Mouse (Mus musculus): ENCODE results near the gene Fgf11. TPM values are rescaled to one million over a fixed set of nuclear protein-coding genes. Genes with fewer than 3 reads are reported as not detected.

Gene Fgf11
- polyA plus RNA-seq, 1 experiment from 2014 or later = 2.0 TPM

DNA sequence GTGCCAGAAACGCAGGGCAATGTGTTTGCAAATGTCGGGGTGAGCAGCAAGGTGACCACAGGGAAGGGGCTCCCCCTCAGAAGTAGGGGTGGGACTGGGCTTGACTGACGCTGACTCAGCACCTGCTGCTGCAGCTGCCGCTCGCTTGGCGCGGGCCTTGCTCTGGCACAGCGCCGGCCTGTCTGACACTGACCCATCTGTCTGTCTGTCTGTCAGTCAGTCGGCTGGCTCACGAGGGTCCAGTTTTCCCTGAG is 1.6 kb downstream of the Fgf11 start:
- Histone ChIP-seq H3K36me3 (no peaks in the 10 kb centered on the region), H3K9ac (peak overlapping the region; percentile 87), H3K4me1 (peaks cover 69% of the 10 kb centered on the region), H3K4me3 (peak overlapping the region; percentile 67), H3K27ac (replicated peaks) (peak overlapping the region; percentile 78), H3K9me3 (no peaks in the 10 kb centered on the region), H3K4me2 (peak overlapping the region; percentile 82), H3K27me3 (replicated peaks) (peaks cover 72% of the 10 kb centered on the region)
- WGBS = 2% methylated on average over 11 of the region's 11 CpGs
- no peak for ATAC-seq (ENCODE audit: extremely low read depth, insufficient number of reproducible peaks, low FRiP score, low TSS enrichment)

DNA sequence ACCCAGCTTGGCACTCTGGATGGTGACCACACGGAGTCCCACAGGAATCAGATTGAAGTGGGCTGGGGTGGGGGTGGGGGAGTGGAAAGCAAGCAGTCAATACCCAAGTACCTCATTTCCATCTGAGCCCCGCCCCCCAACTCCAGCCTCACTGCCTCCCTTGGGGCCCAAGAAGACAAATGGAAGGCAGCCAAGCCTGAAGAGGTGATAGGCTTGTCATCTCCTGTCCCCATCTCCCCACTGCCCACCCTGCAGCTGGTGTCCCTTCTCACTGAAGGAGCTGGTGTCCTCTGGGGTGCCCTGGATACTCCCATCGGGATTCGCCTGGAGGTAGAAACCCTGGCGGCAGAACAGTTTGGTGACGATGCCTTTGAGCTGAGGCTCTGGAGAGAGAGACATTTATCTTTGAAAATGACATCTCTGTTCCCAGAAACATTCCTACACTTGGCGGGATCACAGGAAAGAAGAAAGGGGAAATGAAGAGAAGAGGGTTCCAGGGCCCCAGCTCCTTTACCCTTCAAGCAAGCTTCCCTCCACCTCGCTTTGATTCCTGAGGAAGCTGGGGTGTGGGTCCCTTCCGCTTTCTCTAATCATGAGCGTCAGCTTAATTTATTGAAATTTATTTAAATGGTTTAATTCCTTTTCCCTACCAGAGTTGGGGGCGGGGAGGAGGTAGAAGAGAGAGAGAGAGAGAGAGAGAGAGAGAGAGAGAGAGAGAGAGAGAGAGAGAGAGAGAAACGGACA is 2.1 kb downstream of the Fgf11 start:
- WGBS = 25% methylated on average over 12 of the region's 12 CpGs
- Histone ChIP-seq H3K9me3 (no peaks in the 10 kb centered on the region), H3K4me2 (peak overlapping the region; percentile 82), H3K4me3 (peak overlapping the region; percentile 67), H3K9ac (peak overlapping the region; percentile 87), H3K27me3 (replicated peaks) (peaks cover 68% of the 10 kb centered on the region), H3K27ac (replicated peaks) (no peak overlapping the region), H3K4me1 (peaks cover 67% of the 10 kb centered on the region), H3K36me3 (no peaks in the 10 kb centered on the region)
- no peak for ATAC-seq (ENCODE audit: extremely low read depth, insufficient number of reproducible peaks, low FRiP score, low TSS enrichment)

DNA sequence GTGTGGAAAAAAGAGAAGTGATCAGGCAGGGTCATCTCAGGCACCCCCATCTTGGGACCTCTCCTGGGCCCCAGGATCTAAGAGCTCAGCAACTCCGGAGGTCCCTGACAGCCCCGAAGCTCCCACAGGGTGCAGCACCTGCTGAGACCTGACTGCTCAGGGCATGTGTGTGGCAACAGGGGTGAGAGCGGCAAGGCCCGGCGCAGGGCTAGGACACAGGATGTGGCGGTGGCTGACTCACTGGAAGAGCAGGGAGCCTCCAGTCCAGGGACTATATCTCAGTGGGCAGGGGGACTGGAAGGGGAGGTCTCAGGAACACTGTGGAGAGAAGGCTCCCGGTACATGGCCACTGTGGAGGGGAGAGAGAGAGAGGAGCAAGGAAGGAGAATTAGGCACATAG is 3.7 kb downstream of the Fgf11 start:
- Histone ChIP-seq H3K4me1 (peaks cover 53% of the 10 kb centered on the region), H3K9me3 (no peaks in the 10 kb centered on the region), H3K36me3 (no peaks in the 10 kb centered on the region), H3K27me3 (replicated peaks) (peaks cover 62% of the 10 kb centered on the region), H3K4me3 (no peak overlapping the region), H3K4me2 (no peak overlapping the region), H3K27ac (replicated peaks) (no peak overlapping the region), H3K9ac (no peak overlapping the region)
- ATAC-seq (ENCODE audit: extremely low read depth, insufficient number of reproducible peaks, low FRiP score, low TSS enrichment) = no peak
- 66% methylated on average over 7 of the region's 7 CpGs for WGBS

DNA sequence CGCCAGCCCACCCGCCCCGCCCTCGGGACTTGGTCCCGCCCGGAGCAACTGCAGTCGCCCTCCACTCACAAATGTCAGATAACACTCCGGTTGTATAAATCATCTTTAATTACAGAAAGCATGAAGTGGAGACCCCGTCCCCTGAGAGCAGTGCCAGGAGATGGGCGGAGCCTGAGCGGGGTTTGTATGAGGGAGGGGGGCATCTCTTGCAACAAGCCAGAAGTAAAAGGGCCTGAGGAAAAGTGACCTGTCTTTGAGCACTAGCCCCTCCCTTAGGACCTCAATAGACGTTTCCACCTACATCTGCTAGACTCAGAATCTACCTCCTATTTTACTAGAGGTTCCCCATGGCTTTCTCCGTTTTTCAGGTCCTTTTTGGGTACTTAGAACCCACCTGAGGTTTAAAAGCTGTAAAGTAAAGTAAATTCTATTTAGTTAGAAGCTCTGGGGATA is 5.6 kb downstream of the Fgf11 start:
- H3K27ac ChIP-seq (replicated peaks) = no peak overlapping the region
- peak overlapping the region; percentile 64 for H3K4me3 ChIP-seq
- H3K36me3 ChIP-seq = no peaks in the 10 kb centered on the region
- peak overlapping the region; percentile 99 for H3K4me2 ChIP-seq
- ATAC-seq (ENCODE audit: extremely low read depth, insufficient number of reproducible peaks, low FRiP score, low TSS enrichment) = no peak
- peaks cover 45% of the 10 kb centered on the region for H3K27me3 ChIP-seq (replicated peaks)
- H3K9me3 ChIP-seq = no peaks in the 10 kb centered on the region
- H3K4me1 ChIP-seq = peaks cover 38% of the 10 kb centered on the region
- WGBS = 4% methylated on average over 13 of the region's 13 CpGs
- peak overlapping the region; percentile 80 for H3K9ac ChIP-seq

DNA sequence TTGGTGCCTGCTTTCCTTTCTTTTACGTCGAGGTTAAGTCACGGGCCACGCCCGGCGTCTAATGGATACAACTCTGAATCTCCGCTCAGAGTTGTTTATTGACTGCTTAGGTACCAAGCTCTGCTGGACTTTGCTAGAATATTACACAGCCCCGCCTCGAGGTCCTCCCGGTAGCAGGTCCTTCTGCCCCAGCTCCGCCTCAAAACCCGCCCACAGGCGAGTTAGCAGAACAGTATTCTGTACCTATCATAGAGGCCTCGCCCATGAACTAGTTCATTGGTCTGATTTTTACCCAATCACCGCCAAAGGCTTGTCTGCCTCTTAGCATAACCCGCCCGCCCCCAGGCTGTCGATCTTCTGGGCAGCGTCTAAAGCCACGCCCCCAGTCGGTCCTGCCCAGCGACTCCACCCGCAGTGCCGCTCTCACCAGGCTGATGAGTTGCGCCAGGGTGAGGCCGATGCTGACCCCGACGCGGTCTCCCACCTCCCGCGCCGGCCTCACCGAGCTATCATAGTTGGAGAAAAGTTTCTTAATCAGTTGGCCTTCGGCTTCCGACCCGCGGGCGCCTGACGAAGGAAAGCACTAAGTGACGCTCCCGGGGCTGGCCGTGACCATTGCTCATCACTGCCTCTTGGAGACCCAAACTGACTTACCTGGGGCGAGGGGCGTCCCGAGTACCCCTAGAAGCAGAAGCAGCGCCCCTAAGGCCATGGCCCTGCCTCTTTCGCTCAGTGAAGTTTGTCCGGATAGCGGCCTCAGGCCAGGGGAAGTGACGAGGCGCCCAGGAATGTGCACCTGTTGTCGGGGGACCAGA is 6.3 kb downstream of the Fgf11 start, which contains the start of gene Chrnb1:
Gene Chrnb1 (minus strand): TSS at position 776 of the 815 bp plus-strand sequence.
- Histone ChIP-seq H3K4me3 (peak within 1 kb of the TSS; percentile 64), H3K36me3 (no peaks in the 10 kb centered on the region), H3K4me2 (peak within 1 kb of the TSS; percentile 99), H3K4me1 (peaks cover 32% of the 10 kb centered on the region), H3K9ac (peak within 1 kb of the TSS; percentile 80), H3K27ac (replicated peaks) (peak within 1 kb of the TSS; percentile 57), H3K9me3 (no peaks in the 10 kb centered on the region), H3K27me3 (replicated peaks) (peaks cover 40% of the 10 kb centered on the region)
- peak; percentile 97 for ATAC-seq (ENCODE audit: extremely low read depth, insufficient number of reproducible peaks, low FRiP score, low TSS enrichment)
- WGBS = 1% methylated on average over 52 of the region's 52 CpGs

DNA sequence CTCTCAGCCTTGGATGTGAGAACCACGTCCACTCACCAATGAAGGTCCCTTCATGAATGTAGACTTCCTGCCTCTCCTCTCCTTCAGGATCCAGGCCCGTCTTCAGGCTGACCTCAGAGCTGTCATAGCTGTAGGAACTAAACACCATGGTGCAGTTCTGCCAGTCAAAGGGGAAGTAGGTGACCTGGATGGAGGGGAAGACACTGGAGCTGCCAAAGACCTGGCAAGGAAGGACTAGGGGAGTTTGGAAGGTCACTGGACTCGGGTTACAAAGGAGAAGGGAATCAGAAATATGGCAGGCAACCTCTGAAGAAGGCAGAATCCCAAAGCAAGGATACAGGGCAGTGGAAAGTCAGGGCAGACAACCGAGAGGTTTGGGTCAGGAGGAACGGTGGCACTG is 8.2 kb downstream of the Fgf11 start:
- WGBS = 61% methylated on average over 5 of the region's 5 CpGs
- Histone ChIP-seq H3K36me3 (no peaks in the 10 kb centered on the region), H3K4me1 (peaks cover 21% of the 10 kb centered on the region), H3K4me3 (no peak overlapping the region), H3K27me3 (replicated peaks) (peaks cover 28% of the 10 kb centered on the region), H3K9ac (no peak overlapping the region), H3K9me3 (no peaks in the 10 kb centered on the region), H3K4me2 (no peak overlapping the region), H3K27ac (replicated peaks) (no peak overlapping the region)
- no peak for ATAC-seq (ENCODE audit: extremely low read depth, insufficient number of reproducible peaks, low FRiP score, low TSS enrichment)

DNA sequence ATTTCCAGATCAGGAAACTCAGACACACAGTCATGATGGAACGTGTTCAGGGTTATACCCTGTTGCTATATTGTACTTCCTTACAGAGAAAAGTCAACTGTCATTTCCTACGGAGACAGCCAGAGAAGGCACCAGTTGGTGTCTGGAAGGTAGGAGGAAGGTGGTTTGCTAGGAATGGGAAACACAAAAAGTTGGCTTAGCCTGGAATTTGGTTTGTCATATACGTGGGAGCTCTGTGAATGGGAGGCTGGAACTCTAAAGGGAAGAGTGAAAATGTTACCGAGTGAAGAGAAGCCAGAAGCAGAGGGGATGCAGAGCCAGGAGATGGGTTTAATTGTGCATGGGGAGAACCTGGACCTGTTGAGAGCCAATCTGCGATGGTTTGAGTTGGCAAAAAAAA is 10.2 kb downstream of the Fgf11 start:
- peaks cover 11% of the 10 kb centered on the region for H3K27me3 ChIP-seq (replicated peaks)
- H3K4me1 ChIP-seq = peaks cover 21% of the 10 kb centered on the region
- no peak for ATAC-seq (ENCODE audit: extremely low read depth, insufficient number of reproducible peaks, low FRiP score, low TSS enrichment)
- H3K27ac ChIP-seq (replicated peaks) = no peak overlapping the region
- no peaks in the 10 kb centered on the region for H3K9me3 ChIP-seq
- WGBS = 70% methylated on average over 5 of the region's 5 CpGs
- no peak overlapping the region for H3K9ac ChIP-seq
- H3K4me2 ChIP-seq = no peak overlapping the region
- H3K4me3 ChIP-seq = no peak overlapping the region
- H3K36me3 ChIP-seq = no peaks in the 10 kb centered on the region

DNA sequence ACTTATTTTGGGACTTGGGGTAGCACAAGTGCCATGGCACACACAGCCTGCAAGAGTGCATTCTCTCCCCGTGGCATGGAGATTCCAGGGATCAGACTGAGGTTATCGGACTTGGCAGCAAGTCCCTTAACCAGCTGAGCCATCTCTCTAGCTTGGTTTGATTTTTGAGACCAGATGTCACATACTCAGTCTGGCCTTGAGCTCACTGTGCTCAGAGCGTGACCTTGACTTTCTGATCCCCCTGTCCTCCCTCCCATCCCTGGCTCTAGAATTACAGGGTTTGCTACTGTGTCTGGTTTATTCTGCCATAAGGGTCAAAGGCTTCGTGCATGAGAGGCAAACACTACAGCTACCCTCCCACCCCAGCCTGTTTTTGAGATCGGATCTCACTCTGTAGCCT is 12.2 kb downstream of the Fgf11 start:
- ATAC-seq (ENCODE audit: extremely low read depth, insufficient number of reproducible peaks, low FRiP score, low TSS enrichment) = no peak
- Histone ChIP-seq H3K4me3 (no peak overlapping the region), H3K27ac (replicated peaks) (no peak overlapping the region), H3K4me1 (peaks cover 18% of the 10 kb centered on the region; the same call in 1 of the 2 replicates), H3K4me2 (no peak overlapping the region), H3K36me3 (no peaks in the 10 kb centered on the region), H3K9ac (no peak overlapping the region), H3K9me3 (no peaks in the 10 kb centered on the region), H3K27me3 (replicated peaks) (peaks cover 8% of the 10 kb centered on the region; the same call in 1 of the 2 replicates)
- 45% methylated on average over 5 of the region's 5 CpGs for WGBS

DNA sequence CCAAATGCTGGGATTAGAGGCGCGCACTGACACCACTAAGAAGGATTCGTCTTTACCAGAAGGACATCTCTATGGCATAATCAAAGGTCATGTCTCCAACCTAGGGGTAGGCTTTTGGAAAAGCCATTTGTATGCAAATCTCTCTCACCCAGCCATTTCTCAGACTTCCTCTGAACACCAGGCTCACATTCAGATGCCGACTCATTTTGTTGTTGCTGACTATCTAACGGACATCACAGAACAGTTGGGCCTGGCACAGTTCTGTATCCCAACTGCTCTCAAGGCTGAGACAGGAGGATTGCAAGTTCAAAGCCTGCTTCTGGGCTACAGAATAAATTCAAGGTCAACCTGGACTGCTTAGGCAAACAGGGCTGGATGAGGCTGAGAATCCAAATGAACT is 14.4 kb downstream of the Fgf11 start:
- no peak overlapping the region for H3K27ac ChIP-seq (replicated peaks)

DNA sequence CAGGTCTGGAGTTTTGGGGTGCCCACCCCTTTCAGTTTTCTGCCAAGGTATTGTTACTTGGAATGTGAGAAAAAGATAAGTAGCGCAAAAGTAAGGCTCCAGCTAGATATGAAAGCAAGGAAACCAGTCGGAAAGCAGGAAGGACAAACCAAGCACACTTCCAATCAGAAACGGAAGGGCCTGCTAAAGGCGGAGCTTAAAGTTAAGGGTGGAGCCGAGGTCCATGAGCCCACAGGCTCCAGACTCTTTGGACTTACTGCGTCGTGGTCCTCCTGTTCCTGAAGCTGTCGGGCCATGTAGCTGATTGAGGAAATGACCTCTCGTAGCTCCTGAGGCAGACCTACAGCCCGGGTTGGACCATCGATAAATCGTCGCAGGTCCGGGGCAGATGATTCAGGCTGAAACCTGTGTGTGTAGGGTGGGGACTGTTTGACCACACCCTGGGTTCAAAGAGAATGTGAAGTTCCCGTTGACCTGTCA is 16.8 kb downstream of the Fgf11 start:
- Histone ChIP-seq H3K36me3 (no peaks in the 10 kb centered on the region), H3K27ac (replicated peaks) (no peak overlapping the region), H3K4me2 (peak overlapping the region; percentile 58), H3K4me3 (peak overlapping the region; percentile 28), H3K4me1 (0 out of 2 replicates have a peak, but pooled peaks cover 16% of the 10 kb centered on the region), H3K27me3 (replicated peaks) (0 out of 2 replicates have a peak, but pooled peaks cover 6% of the 10 kb centered on the region), H3K9ac (peak overlapping the region; percentile 33; the same call in 1 of the 2 replicates), H3K9me3 (no peaks in the 10 kb centered on the region)
- WGBS = 24% methylated on average over 15 of the region's 15 CpGs
- no peak for ATAC-seq (ENCODE audit: extremely low read depth, insufficient number of reproducible peaks, low FRiP score, low TSS enrichment)

More for the DNA sequence above, 14.4 kb downstream of the Fgf11 start:
- Histone ChIP-seq H3K4me2 (no peak overlapping the region), H3K27me3 (replicated peaks) (no peaks in the 10 kb centered on the region), H3K9me3 (no peaks in the 10 kb centered on the region), H3K9ac (no peak overlapping the region), H3K4me3 (no peak overlapping the region), H3K4me1 (peaks cover 20% of the 10 kb centered on the region; the same call in 1 of the 2 replicates), H3K36me3 (no peaks in the 10 kb centered on the region)
- no peak for ATAC-seq (ENCODE audit: extremely low read depth, insufficient number of reproducible peaks, low FRiP score, low TSS enrichment)
- WGBS = 85% methylated on average over 5 of the region's 5 CpGs

DNA sequence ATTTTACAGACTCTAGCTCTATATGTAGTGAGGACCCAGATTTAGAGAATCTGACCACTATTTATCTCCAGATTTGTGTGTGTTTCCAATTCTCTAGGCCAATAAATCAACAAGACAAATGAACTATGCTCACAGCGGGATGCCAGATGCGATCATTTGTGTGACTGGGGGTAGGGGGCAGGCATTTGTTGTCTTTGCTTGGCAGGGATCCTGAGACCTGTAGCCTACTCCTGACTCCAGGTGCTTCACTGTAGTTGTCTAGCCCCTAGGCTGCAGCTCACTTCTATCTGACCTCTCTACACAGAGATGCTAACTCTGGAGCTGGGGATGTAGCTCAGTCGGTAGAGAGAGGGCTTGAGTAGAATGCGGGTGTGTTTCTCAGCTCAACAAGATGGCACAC is 19.8 kb downstream of the Fgf11 start:
- ATAC-seq (ENCODE audit: extremely low read depth, insufficient number of reproducible peaks, low FRiP score, low TSS enrichment) = no peak
- WGBS = 40% methylated on average over 4 of the region's 4 CpGs
- no peak overlapping the region for H3K4me3 ChIP-seq
- H3K9me3 ChIP-seq = no peaks in the 10 kb centered on the region
- H3K27ac ChIP-seq (replicated peaks) = no peak overlapping the region
- H3K36me3 ChIP-seq = peaks cover 18% of the 10 kb centered on the region
- H3K27me3 ChIP-seq (replicated peaks) = peaks cover 11% of the 10 kb centered on the region; the same call in 1 of the 2 replicates
- no peak overlapping the region for H3K4me2 ChIP-seq
- peaks cover 32% of the 10 kb centered on the region for H3K4me1 ChIP-seq
- no peak overlapping the region for H3K9ac ChIP-seq

All from heart, embryonic 13.5 days (tissue).